Mouse (Mus musculus) ES-Bruce4 (cell line): Measurements from ENCODE around the gene Psmd7.

Experiments used
- CTCF ChIP-seq: IDR thresholded peaks from one replicate; pipeline ENCODE4 v1.8.1; 2011; ENCODE audit warnings: low read depth, low read length
- EP300 ChIP-seq: IDR thresholded peaks from 2 replicates; pipeline ENCODE4 v1.6.1; 2011; ENCODE audit warnings: low read depth, low read length; ENCODE audit not compliant: insufficient read depth

GRCm38 (mm10) chr8:107613411-107613810 lies 25.1 kb upstream of the Psmd7 start:
- no peak for TF ChIP-seq CTCF
- TF ChIP-seq EP300 = no peak
